Mouse (Mus musculus) adrenal gland, postnatal 4 days (tissue): ENCODE results near the gene Yif1b. TPM values are rescaled to one million over a fixed set of nuclear protein-coding genes. Genes with fewer than 3 reads are reported as not detected.

Experiments
- DNase-seq, 2 experiments: peaks; one replicate each; pipeline ENCODE4 v3.0.0; 2021 to 2022; ENCODE audit warnings: low spot score in 2 of 2, mixed read lengths in 2 of 2
- total RNA-seq, 2 experiments: library from RNA; stranded (reverse); gene quantifications; 2 replicates each; pipeline ENCODE4 v1.2.3; 2021

Gene Yif1b
- total RNA-seq, 2 experiments from 2014 or later: 48.2 to 49.7 TPM

DNA sequence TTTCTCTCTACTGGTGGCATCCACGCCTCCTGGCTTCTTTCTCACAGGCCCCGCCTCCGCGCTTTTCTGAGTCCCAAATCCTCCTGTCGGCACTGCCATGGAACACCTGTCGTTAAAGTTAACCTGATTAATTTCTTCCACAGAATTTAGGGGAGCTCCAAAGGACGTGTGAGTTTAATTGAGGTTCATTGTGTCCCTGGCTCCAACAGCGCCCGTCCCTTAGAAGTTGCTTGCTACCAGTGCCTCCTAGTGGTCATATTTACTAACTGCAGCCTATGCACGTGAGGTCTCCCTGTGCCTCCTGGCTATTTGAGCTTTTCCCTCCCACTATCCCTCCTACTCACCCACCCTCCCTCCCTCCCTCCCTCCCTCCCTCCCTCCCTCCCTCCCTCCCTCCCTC is 58.9 kb downstream of the Yif1b start:
- no peak for DNase-seq

Other genes with a start within 250 kb of the Yif1b start
- 10 to 100 TPM in 1 of 2 experiments, 1 to 10 TPM in 1; 5.9 to 15.1 TPM for gene Ryr1, start 113.2 kb upstream of the Yif1b start, total RNA-seq
- gene Rasgrp4, start 103.5 kb upstream of the Yif1b start, total RNA-seq: 1 to 10 TPM; 2.4 TPM
- 10 to 100 TPM; 16.2 to 17.2 TPM for gene Fam98c, start 82.1 kb upstream of the Yif1b start, total RNA-seq
- 1 to 10 TPM; 1.8 to 2.5 TPM for gene Ggn, start 68.1 kb upstream of the Yif1b start, total RNA-seq
- 10 to 100 TPM; 14.5 to 15.8 TPM for gene Spred3, start 67.9 kb upstream of the Yif1b start, total RNA-seq
- gene Psmd8, start 57.6 kb upstream of the Yif1b start, total RNA-seq: 100 to 1,000 TPM; 188 to 192 TPM
- 1 to 10 TPM; 2.0 TPM for gene Catsperg1, start 24.3 kb upstream of the Yif1b start, total RNA-seq
- 1 to 10 TPM; 2.9 to 3.6 TPM for gene Kcnk6, start 5.8 kb upstream of the Yif1b start, total RNA-seq
- 1 to 10 TPM; 2.4 to 4.5 TPM for gene 2200002D01Rik, start 10.1 kb downstream of the Yif1b start, total RNA-seq
- gene Spint2, start 43.6 kb downstream of the Yif1b start, total RNA-seq: 10 to 100 TPM; 46.1 to 85.1 TPM
- gene Ppp1r14a, start 51.0 kb downstream of the Yif1b start, total RNA-seq: 10 to 100 TPM; 14.3 to 15.0 TPM
- gene Dpf1, start 65.6 kb downstream of the Yif1b start, total RNA-seq: 1 to 10 TPM; 5.0 to 5.7 TPM